Mouse (Mus musculus) ovary, postnatal 10 days (tissue): ENCODE measurements around the gene Myo16.

Source experiments
- DNase-seq: peaks from one replicate; pipeline ENCODE4 v3.0.0; 2022; ENCODE audit warnings: low spot score

The Myo16 gene

GRCm38 (mm10) chr8:10175976-10176375 is 22.3 kb downstream of the Myo16 start:
- DNase-seq = no peak

GRCm38 (mm10) chr8:10177131-10177530 is 23.4 kb downstream of the Myo16 start:
- DNase-seq = no peak

- no peak for DNase-seq
Measured at GRCm38 (mm10) chr8:10178986-10179385, 25.3 kb downstream of the Myo16 start.

GRCm38 (mm10) chr8:10190607-10191006 is 36.9 kb downstream of the Myo16 start:
- DNase-seq = no peak

GRCm38 (mm10) chr8:10198164-10198563 is 44.5 kb downstream of the Myo16 start:
- no peak for DNase-seq

- DNase-seq = no peak
Measured at GRCm38 (mm10) chr8:10199301-10199700, 45.6 kb downstream of the Myo16 start.

- no peak for DNase-seq
Measured at GRCm38 (mm10) chr8:10200042-10200441, 46.3 kb downstream of the Myo16 start.

GRCm38 (mm10) chr8:10215023-10215422 is 61.3 kb downstream of the Myo16 start:
- DNase-seq = no peak

GRCm38 (mm10) chr8:10219761-10220276 is 66.1 kb downstream of the Myo16 start:
- no peak for DNase-seq

GRCm38 (mm10) chr8:10222770-10223169 is 69.1 kb downstream of the Myo16 start:
- no peak for DNase-seq

GRCm38 (mm10) chr8:10223528-10224194 is 70.0 kb downstream of the Myo16 start:
- no peak for DNase-seq

GRCm38 (mm10) chr8:10224305-10224971 is 70.7 kb downstream of the Myo16 start:
- DNase-seq = no peak

GRCm38 (mm10) chr8:10225018-10225417 is 71.3 kb downstream of the Myo16 start:
- no peak for DNase-seq

- DNase-seq = no peak
Measured at GRCm38 (mm10) chr8:10230746-10231369, 77.1 kb downstream of the Myo16 start.

- no peak for DNase-seq
Measured at GRCm38 (mm10) chr8:10234516-10234915, 80.8 kb downstream of the Myo16 start.

- DNase-seq = no peak
Measured at GRCm38 (mm10) chr8:10243344-10243743, 89.6 kb downstream of the Myo16 start.

- DNase-seq = no peak
Measured at GRCm38 (mm10) chr8:10249156-10249555, 95.4 kb downstream of the Myo16 start.

- no peak for DNase-seq
Measured at GRCm38 (mm10) chr8:10255741-10256140, 102.0 kb downstream of the Myo16 start.

GRCm38 (mm10) chr8:10256563-10256962 is 102.9 kb downstream of the Myo16 start:
- DNase-seq = no peak

- DNase-seq = no peak
Measured at GRCm38 (mm10) chr8:10270094-10270493, 116.4 kb downstream of the Myo16 start.

- no peak for DNase-seq
Measured at GRCm38 (mm10) chr8:10292600-10292999, 138.9 kb downstream of the Myo16 start.

- no peak for DNase-seq
Measured at GRCm38 (mm10) chr8:10300797-10301196, 147.1 kb downstream of the Myo16 start.

- DNase-seq = no peak
Measured at GRCm38 (mm10) chr8:10303061-10303460, 149.3 kb downstream of the Myo16 start.
